Mouse (Mus musculus) CH12.LX (cell line): ENCODE measurements around the gene Commd1. TPM values are rescaled to one million over a fixed set of nuclear protein-coding genes. Genes with fewer than 3 reads are reported as not detected.

Experiments
- DNase-seq: peaks from one replicate; pipeline ENCODE4 v3.0.0-alpha.2; 2013; ENCODE audit errors: extremely low read depth
- H3K27ac ChIP-seq: 2 replicates; pipeline ENCODE4 v1.5.1; 2012; ENCODE audit warnings: low read depth, mild to moderate bottlenecking, control low read depth, moderate library complexity; ENCODE audit not compliant: insufficient read depth
- H3K27me3 ChIP-seq: replicated peaks from 2 replicates; pipeline ENCODE3; 2012; ENCODE audit warnings: inconsistent platforms
- H3K36me3 ChIP-seq, 2 experiments: replicated peaks in 1 of 2; 2 replicates each; pipeline versions ENCODE3 to v1.6.1; 2012; ENCODE audit warnings: inconsistent platforms in 1 of 2, low read length in 1 of 2, mild to moderate bottlenecking in 1 of 2, mixed read lengths in 1 of 2, moderate library complexity in 1 of 2; ENCODE audit not compliant: control insufficient read depth in 1 of 2, insufficient read depth in 1 of 2
- H3K4me1 ChIP-seq, 2 experiments: 2 replicates each; pipeline ENCODE4 v1.6.1; 2012; ENCODE audit warnings: inconsistent platforms in 1 of 2, moderate library complexity in 1 of 2; ENCODE audit not compliant: insufficient read depth in 2 of 2, control insufficient read depth in 1 of 2
- H3K4me2 ChIP-seq: 2 replicates; pipeline ENCODE4 v1.6.1; 2012; ENCODE audit warnings: low read depth, mild to moderate bottlenecking, control low read depth; ENCODE audit not compliant: poor library complexity, insufficient read depth, severe bottlenecking
- H3K4me3 ChIP-seq, 3 experiments: fragments of 150-350 bp in 1 of 3; sonication (generic) in 1 of 3; replicated peaks in 1 of 3; 2 replicates each; pipeline versions ENCODE3 to v1.5.1; 2011 to 2012; ENCODE audit warnings: low read depth in 2 of 3, low read length in 2 of 3, mild to moderate bottlenecking in 2 of 3, moderate library complexity in 2 of 3, control low read depth in 1 of 3, improper control_type of control experiment in 1 of 3, inconsistent platforms in 1 of 3, mixed read lengths in 1 of 3; ENCODE audit not compliant: poor library complexity in 1 of 3
- H3K79me2 ChIP-seq: replicated peaks from 2 replicates; pipeline ENCODE4 v1.6.1; 2012; ENCODE audit warnings: mild to moderate bottlenecking, moderate library complexity; ENCODE audit not compliant: control insufficient read depth, poor library complexity, insufficient read depth, severe bottlenecking; ENCODE audit errors: extremely low read depth
- H3K9ac ChIP-seq: 2 replicates; pipeline ENCODE4 v1.6.1; 2012; ENCODE audit warnings: low read depth, mild to moderate bottlenecking, control low read depth, moderate library complexity; ENCODE audit not compliant: insufficient read depth
- H3K9me3 ChIP-seq: replicated peaks from 2 replicates; pipeline ENCODE3; 2012; ENCODE audit warnings: low read length, inconsistent platforms, mixed read lengths
- BHLHE40 ChIP-seq: IDR thresholded peaks from 2 replicates; pipeline ENCODE4 v1.6.1; 2011; ENCODE audit warnings: mild to moderate bottlenecking, low read depth, low read length, improper control_type of control experiment
- CHD1 ChIP-seq: IDR thresholded peaks from 2 replicates; pipeline ENCODE4 v1.6.1; 2012; ENCODE audit warnings: low read depth, low read length, improper control_type of control experiment, inconsistent platforms
- CHD2 ChIP-seq: IDR thresholded peaks from 2 replicates; pipeline ENCODE4 v1.6.1; 2011; ENCODE audit warnings: low read length, improper control_type of control experiment
- CTCF ChIP-seq, 2 experiments: IDR thresholded peaks in 1 of 2; conservative IDR thresholded peaks in 1 of 2; 2 replicates each; pipeline ENCODE4 v1.5.1; 2011 to 2012; ENCODE audit warnings: low read depth in 2 of 2, low read length in 2 of 2, improper control_type of control experiment in 1 of 2, inconsistent platforms in 1 of 2, mild to moderate bottlenecking in 1 of 2, moderate library complexity in 1 of 2
- E2F4 ChIP-seq: IDR thresholded peaks from 2 replicates; pipeline ENCODE4 v1.6.1; 2011; ENCODE audit warnings: low read depth, low read length, improper control_type of control experiment; ENCODE audit not compliant: insufficient replicate concordance
- ELF1 ChIP-seq: IDR thresholded peaks from 2 replicates; pipeline ENCODE4 v1.6.1; 2014; ENCODE audit warnings: low read depth, mild to moderate bottlenecking, inconsistent platforms, low read length, improper control_type of control experiment
- ETS1 ChIP-seq: conservative IDR thresholded peaks from 2 replicates; pipeline ENCODE4 v1.6.1; 2012; ENCODE audit warnings: low read depth, mild to moderate bottlenecking, inconsistent platforms, low read length, improper control_type of control experiment, moderate library complexity
- GABPA ChIP-seq: IDR thresholded peaks from 2 replicates; pipeline ENCODE4 v1.6.1; 2012; ENCODE audit warnings: low read depth, low read length, improper control_type of control experiment, inconsistent platforms; ENCODE audit not compliant: insufficient replicate concordance
- HCFC1 ChIP-seq: IDR thresholded peaks from 2 replicates; pipeline ENCODE4 v1.6.1; 2012; ENCODE audit warnings: low read depth, mild to moderate bottlenecking, inconsistent platforms, low read length, improper control_type of control experiment
- JUN ChIP-seq: IDR thresholded peaks from 2 replicates; pipeline ENCODE4 v1.6.1; 2011; ENCODE audit warnings: low read depth, mild to moderate bottlenecking, low read length, improper control_type of control experiment, moderate library complexity; ENCODE audit not compliant: insufficient read depth
- MXI1 ChIP-seq: IDR thresholded peaks from 2 replicates; pipeline ENCODE4 v1.6.1; 2011; ENCODE audit warnings: mild to moderate bottlenecking, low read depth, low read length, improper control_type of control experiment
- NRF1 ChIP-seq: IDR thresholded peaks from 2 replicates; pipeline ENCODE4 v1.6.1; 2014; ENCODE audit warnings: low read depth, mild to moderate bottlenecking, inconsistent platforms, low read length, improper control_type of control experiment, moderate library complexity
- PAX5 ChIP-seq: IDR thresholded peaks from 2 replicates; pipeline ENCODE4 v1.6.1; 2012; ENCODE audit warnings: low read length, inconsistent platforms, mixed read lengths
- POLR2A ChIP-seq: IDR thresholded peaks from 2 replicates; pipeline ENCODE4 v1.6.1; 2011; ENCODE audit warnings: low read depth, mild to moderate bottlenecking, improper control_type of control experiment, low read length
- POLR2AphosphoS2 ChIP-seq: IDR thresholded peaks from 2 replicates; pipeline ENCODE4 v1.6.1; 2011; ENCODE audit warnings: low read depth, low read length, improper control_type of control experiment
- RAD21 ChIP-seq: IDR thresholded peaks from 2 replicates; pipeline ENCODE4 v1.6.1; 2011; ENCODE audit warnings: low read depth, mild to moderate bottlenecking, low read length, improper control_type of control experiment, moderate library complexity
- RCOR1 ChIP-seq: conservative IDR thresholded peaks from 2 replicates; pipeline ENCODE4 v1.6.1; 2012; ENCODE audit warnings: low read depth, mild to moderate bottlenecking, inconsistent platforms, low read length, improper control_type of control experiment
- SIN3A ChIP-seq: IDR thresholded peaks from 2 replicates; pipeline ENCODE4 v1.6.1; 2012; ENCODE audit warnings: low read length, improper control_type of control experiment, inconsistent platforms
- SMC3 ChIP-seq: IDR thresholded peaks from 2 replicates; pipeline ENCODE4 v1.6.1; 2011; ENCODE audit warnings: low read depth, low read length, improper control_type of control experiment
- ZC3H11A ChIP-seq: IDR thresholded peaks from 2 replicates; pipeline ENCODE4 v1.6.1; 2012; ENCODE audit warnings: low read depth, mild to moderate bottlenecking, inconsistent platforms, low read length, improper control_type of control experiment
- ZKSCAN1 ChIP-seq: IDR thresholded peaks from 2 replicates; pipeline ENCODE4 v1.6.1; 2012; ENCODE audit warnings: low read depth, inconsistent platforms, low read length, improper control_type of control experiment, borderline replicate concordance
- ZNF384 ChIP-seq: IDR thresholded peaks from 2 replicates; pipeline ENCODE4 v1.6.1; 2012; ENCODE audit warnings: low read depth, low read length, improper control_type of control experiment, inconsistent platforms
- dilution Hi-C: fragments of 300-500 bp; cut with MboI; formaldehyde crosslinking; loops from 2 replicates; pipeline ENCODE4 v1.14.3; 2020; ENCODE audit warnings: low sequenced_read_pairs; ENCODE audit not compliant: extremely low pct_unique_long_range_greater_than_20kb, extremely low pct_ligation_motif_present
- in situ Hi-C: fragments of 300-500 bp; cut with MboI; formaldehyde crosslinking; loops from 3 replicates; pipeline ENCODE4 v1.14.3; 2019; ENCODE audit warnings: low sequenced_read_pairs, low pct_ligation_motif_present, low pct_unique_long_range_greater_than_20kb, mixed read lengths
- polyA plus RNA-seq: library from polyadenylated mRNA; unstranded; fragments of >175 nt; gene quantifications from 2 replicates; pipeline ENCODE4 v1.2.1, GENCODE M21; 2012; ENCODE audit warnings: low read depth; ENCODE audit not compliant: insufficient read length
- total RNA-seq, 2 experiments: library from RNA; depleted of rRNA; stranded (reverse); fragments of 300-350 nt in 1 of 2; fragments of >200 nt in 1 of 2; gene quantifications; 2 replicates each; pipeline ENCODE4 v1.2.3; 2012 to 2014

Gene Commd1
- total and polyA plus RNA-seq, 3 experiments, result 109 to 163 (median 113) TPM

GRCm38 (mm10) chr11:22970546-22970945 is 11.6 kb downstream of the Commd1 start:
- Histone ChIP-seq H3K36me3 (peaks cover 4 to 38% of the 10 kb centered on the region in 2 experiments), H3K9ac (no peak overlapping the region), H3K9me3 (peaks cover 21% of the 10 kb centered on the region), H3K4me2 (no peak overlapping the region), H3K4me3 (no peak overlapping the region), H3K27me3 (no peaks in the 10 kb centered on the region), H3K4me1 (peaks cover 0 to 4% of the 10 kb centered on the region in 2 experiments; a peak in 1 of 4 replicates), H3K79me2 (peaks cover 12% of the 10 kb centered on the region), H3K27ac (no peak overlapping the region)
- dilution Hi-C loops, result no loop called here
- no peak for DNase-seq
- no peak for TF ChIP-seq GABPA
- TF ChIP-seq MXI1, result no peak
- TF ChIP-seq NRF1, result no peak
- no peak for TF ChIP-seq POLR2A
- TF ChIP-seq HCFC1, result no peak
- no peak for TF ChIP-seq ELF1
- no peak for TF ChIP-seq SIN3A
- no peak for TF ChIP-seq BHLHE40
- TF ChIP-seq ETS1, result no peak
- TF ChIP-seq PAX5, result no peak
- no peak for TF ChIP-seq CHD1
- no peak for TF ChIP-seq CHD2
- TF ChIP-seq ZNF384, result no peak
- TF ChIP-seq E2F4, result no peak
- no peak for TF ChIP-seq RAD21
- no peak for TF ChIP-seq JUN
- TF ChIP-seq ZKSCAN1, result no peak
- no peak for TF ChIP-seq POLR2AphosphoS2
- in situ Hi-C loops, result no loop called here

GRCm38 (mm10) chr11:22969486-22969885 is 12.7 kb downstream of the Commd1 start:
- dilution Hi-C loops, result no loop called here
- no peak overlapping the region for H3K27ac ChIP-seq
- peaks cover 21% of the 10 kb centered on the region for H3K9me3 ChIP-seq
- DNase-seq, result peak; percentile 64
- H3K79me2 ChIP-seq, result peaks cover 9% of the 10 kb centered on the region
- peaks cover 0 to 4% of the 10 kb centered on the region in 2 experiments; a peak in 1 of 4 replicates for H3K4me1 ChIP-seq
- no peak for TF ChIP-seq RCOR1
- TF ChIP-seq ETS1, result no peak
- peak; percentile 90 to 91 for TF ChIP-seq CTCF (conservative IDR thresholded peaks at IDR 0.05 in 1 of 2, IDR thresholded peaks at IDR 0.05 in 1 of 2; ENCODE audit: low read depth in 2 of 2, low read length in 2 of 2)
- TF ChIP-seq ZC3H11A, result peak; percentile 64
- TF ChIP-seq SMC3, result peak; percentile 77
- peak; percentile 97 for TF ChIP-seq RAD21
- in situ Hi-C loops, result no loop called here
- H3K9ac ChIP-seq, result no peak overlapping the region
- no peak overlapping the region for H3K4me3 ChIP-seq
- no peak overlapping the region for H3K4me2 ChIP-seq
- H3K36me3 ChIP-seq, result peaks cover 4 to 36% of the 10 kb centered on the region in 2 experiments
- H3K27me3 ChIP-seq, result no peaks in the 10 kb centered on the region
